Mouse (Mus musculus): ENCODE results near the gene Chrdl2. TPM values are rescaled to one million over a fixed set of nuclear protein-coding genes. Genes with fewer than 3 reads are reported as not detected.
A peak's percentile ranks its signal among the peaks of the same experiment; 100 is the strongest.

Chrdl2 gene
- polyA plus RNA-seq, 1 experiment: 0.61 TPM

GRCm38 (mm10) chr7:100003781-100004180 lies 2.2 kb upstream of the Chrdl2 start:
- TF ChIP-seq POLR2A (IDR thresholded peaks at IDR 0.05; ENCODE audit: extremely low read depth, insufficient read depth, low read length) (no peak), CTCF (IDR thresholded peaks at IDR 0.05; ENCODE audit: extremely low read depth, insufficient read depth, low read length) (peak; percentile 60)
- Histone ChIP-seq H3K4me3 (ENCODE audit: insufficient read depth, low read length) (no peak overlapping the region), H3K4me1 (ENCODE audit: control insufficient read depth, insufficient read depth, low read length) (no peaks in the 10 kb centered on the region), H3K27ac (ENCODE audit: insufficient read depth, low read length) (no peak overlapping the region)

DNA sequence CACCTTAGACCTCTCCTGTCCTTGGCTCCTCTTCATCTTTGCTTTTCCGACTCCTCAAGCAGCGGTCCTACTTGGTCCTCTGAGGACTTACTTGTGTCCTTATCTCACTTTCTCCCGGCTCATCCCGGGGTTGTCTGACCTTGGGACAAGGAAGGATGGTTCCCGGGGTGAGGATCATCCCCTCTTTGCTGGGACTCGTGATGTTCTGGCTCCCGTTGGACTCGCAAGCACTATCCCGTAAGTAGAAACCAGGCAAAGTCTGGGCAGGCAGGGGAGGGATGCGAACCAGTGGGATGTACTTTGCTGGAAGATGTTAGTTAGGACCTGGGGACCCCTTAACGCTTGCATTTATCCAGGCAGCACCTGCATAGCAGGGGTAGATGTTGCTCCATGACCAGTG lies 439 bp downstream of the Chrdl2 start:
- no peak overlapping the region for H3K27ac ChIP-seq (ENCODE audit: insufficient read depth, low read length)
- no peak overlapping the region for H3K4me3 ChIP-seq (ENCODE audit: insufficient read depth, low read length)
- no peaks in the 10 kb centered on the region for H3K4me1 ChIP-seq (ENCODE audit: control insufficient read depth, insufficient read depth, low read length)
- TF ChIP-seq POLR2A (IDR thresholded peaks at IDR 0.05; ENCODE audit: extremely low read depth, insufficient read depth, low read length) (no peak), CTCF (IDR thresholded peaks at IDR 0.05; ENCODE audit: extremely low read depth, insufficient read depth, low read length) (no peak)

- Histone ChIP-seq H3K27ac (ENCODE audit: insufficient read depth, low read length) (no peak overlapping the region), H3K4me3 (ENCODE audit: insufficient read depth, low read length) (no peak overlapping the region), H3K4me1 (ENCODE audit: control insufficient read depth, insufficient read depth, low read length) (no peaks in the 10 kb centered on the region)
- TF ChIP-seq CTCF (IDR thresholded peaks at IDR 0.05; ENCODE audit: extremely low read depth, insufficient read depth, low read length) (no peak), POLR2A (IDR thresholded peaks at IDR 0.05; ENCODE audit: extremely low read depth, insufficient read depth, low read length) (no peak)
These were observed 2.8 kb downstream of the Chrdl2 start for GRCm38 (mm10) chr7:100008765-100009164.

GRCm38 (mm10) chr7:100009640-100010039 lies 3.7 kb downstream of the Chrdl2 start:
- Histone ChIP-seq H3K27ac (ENCODE audit: insufficient read depth, low read length) (no peak overlapping the region), H3K4me3 (ENCODE audit: insufficient read depth, low read length) (no peak overlapping the region)
- TF ChIP-seq CTCF (IDR thresholded peaks at IDR 0.05; ENCODE audit: extremely low read depth, insufficient read depth, low read length) (peak; percentile 79), POLR2A (IDR thresholded peaks at IDR 0.05; ENCODE audit: extremely low read depth, insufficient read depth, low read length) (no peak)

GRCm38 (mm10) chr7:100010711-100011110 lies 4.7 kb downstream of the Chrdl2 start:
- Histone ChIP-seq H3K27ac (ENCODE audit: insufficient read depth, low read length) (no peak overlapping the region), H3K4me3 (ENCODE audit: insufficient read depth, low read length) (no peak overlapping the region), H3K4me1 (ENCODE audit: control insufficient read depth, insufficient read depth, low read length) (no peaks in the 10 kb centered on the region)
- TF ChIP-seq POLR2A (IDR thresholded peaks at IDR 0.05; ENCODE audit: extremely low read depth, insufficient read depth, low read length) (no peak), CTCF (IDR thresholded peaks at IDR 0.05; ENCODE audit: extremely low read depth, insufficient read depth, low read length) (no peak)

More at GRCm38 (mm10) chr7:100009640-100010039, 3.7 kb downstream of the Chrdl2 start:
- H3K4me1 ChIP-seq (ENCODE audit: control insufficient read depth, insufficient read depth, low read length): no peaks in the 10 kb centered on the region

DNA sequence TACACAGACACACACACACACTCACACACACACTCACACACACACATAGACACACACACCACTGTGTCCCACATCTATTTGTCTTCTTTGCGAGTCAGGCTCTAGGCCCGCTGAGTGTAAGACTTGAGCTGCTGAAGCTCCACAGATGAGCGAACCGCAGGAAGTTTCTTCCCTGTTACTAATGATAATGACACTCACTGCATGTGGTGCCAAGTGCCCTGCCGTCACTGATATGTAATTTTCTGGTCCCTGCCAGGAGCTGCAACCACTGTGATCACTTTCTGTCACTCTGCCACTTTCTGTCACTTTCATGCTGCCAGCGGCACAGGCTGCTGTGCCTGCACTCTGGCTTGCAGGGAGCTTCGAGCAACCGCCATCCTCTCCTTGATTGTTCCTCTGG lies 6.1 kb downstream of the Chrdl2 start:
- no peak overlapping the region for H3K4me3 ChIP-seq (ENCODE audit: insufficient read depth, low read length)
- no peaks in the 10 kb centered on the region for H3K4me1 ChIP-seq (ENCODE audit: control insufficient read depth, insufficient read depth, low read length)
- H3K27ac ChIP-seq (ENCODE audit: insufficient read depth, low read length): no peak overlapping the region
- no peak for TF ChIP-seq CTCF (IDR thresholded peaks at IDR 0.05; ENCODE audit: extremely low read depth, insufficient read depth, low read length)
- TF ChIP-seq POLR2A (IDR thresholded peaks at IDR 0.05; ENCODE audit: extremely low read depth, insufficient read depth, low read length): no peak

DNA sequence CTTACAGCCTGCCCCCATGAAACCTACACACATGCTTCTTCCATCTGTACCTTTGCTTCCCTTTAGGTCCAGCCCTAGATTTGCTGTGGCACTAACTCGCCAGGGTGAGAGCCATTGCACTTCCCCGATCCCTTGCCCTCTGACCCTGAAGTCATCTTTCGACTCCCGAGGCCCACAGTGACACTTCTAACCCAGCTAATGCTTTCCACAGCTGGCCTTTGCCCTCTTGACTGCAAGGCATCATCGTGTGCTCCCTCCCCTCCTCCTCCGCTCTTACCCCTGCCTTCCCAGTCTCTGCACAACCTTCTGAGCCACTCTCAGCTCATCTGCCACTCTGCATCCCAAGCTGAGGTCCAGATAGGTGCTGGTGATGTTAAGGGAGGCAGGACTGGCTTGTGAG lies 6.5 kb downstream of the Chrdl2 start:
- Histone ChIP-seq H3K4me3 (ENCODE audit: insufficient read depth, low read length) (no peak overlapping the region), H3K27ac (ENCODE audit: insufficient read depth, low read length) (no peak overlapping the region), H3K4me1 (ENCODE audit: control insufficient read depth, insufficient read depth, low read length) (no peaks in the 10 kb centered on the region)
- TF ChIP-seq POLR2A (IDR thresholded peaks at IDR 0.05; ENCODE audit: extremely low read depth, insufficient read depth, low read length) (no peak), CTCF (IDR thresholded peaks at IDR 0.05; ENCODE audit: extremely low read depth, insufficient read depth, low read length) (no peak)

GRCm38 (mm10) chr7:100014123-100014600 lies 8.2 kb downstream of the Chrdl2 start:
- TF ChIP-seq POLR2A (IDR thresholded peaks at IDR 0.05; ENCODE audit: extremely low read depth, insufficient read depth, low read length) (no peak), CTCF (IDR thresholded peaks at IDR 0.05; ENCODE audit: extremely low read depth, insufficient read depth, low read length) (no peak)
- H3K4me3 ChIP-seq (ENCODE audit: insufficient read depth, low read length): no peak overlapping the region
- no peak overlapping the region for H3K27ac ChIP-seq (ENCODE audit: insufficient read depth, low read length)
- H3K4me1 ChIP-seq (ENCODE audit: control insufficient read depth, insufficient read depth, low read length): no peaks in the 10 kb centered on the region

DNA sequence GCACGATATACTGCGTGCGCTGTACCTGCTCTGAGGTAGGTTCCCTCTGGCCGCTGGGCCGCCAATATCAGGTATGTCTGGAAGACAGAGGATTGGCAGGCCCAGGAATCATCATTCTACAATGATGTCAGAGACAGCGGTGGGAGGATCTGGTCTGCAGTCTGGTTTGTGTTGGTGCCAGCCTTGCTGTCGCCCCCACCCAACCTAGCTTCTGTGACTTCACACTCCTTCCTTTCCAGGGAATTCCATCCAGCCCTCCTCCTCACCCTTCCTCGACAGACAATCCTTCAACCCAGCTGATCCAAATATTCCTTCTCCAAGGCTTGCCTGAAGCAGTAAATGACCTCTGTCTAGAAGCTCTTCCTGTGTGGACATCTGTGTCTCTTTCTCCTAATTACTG lies 11.1 kb downstream of the Chrdl2 start:
- TF ChIP-seq POLR2A (IDR thresholded peaks at IDR 0.05; ENCODE audit: extremely low read depth, insufficient read depth, low read length) (no peak), CTCF (IDR thresholded peaks at IDR 0.05; ENCODE audit: extremely low read depth, insufficient read depth, low read length) (no peak)
- Histone ChIP-seq H3K4me1 (ENCODE audit: control insufficient read depth, insufficient read depth, low read length) (no peaks in the 10 kb centered on the region), H3K27ac (ENCODE audit: insufficient read depth, low read length) (no peak overlapping the region), H3K4me3 (ENCODE audit: insufficient read depth, low read length) (no peak overlapping the region)

DNA sequence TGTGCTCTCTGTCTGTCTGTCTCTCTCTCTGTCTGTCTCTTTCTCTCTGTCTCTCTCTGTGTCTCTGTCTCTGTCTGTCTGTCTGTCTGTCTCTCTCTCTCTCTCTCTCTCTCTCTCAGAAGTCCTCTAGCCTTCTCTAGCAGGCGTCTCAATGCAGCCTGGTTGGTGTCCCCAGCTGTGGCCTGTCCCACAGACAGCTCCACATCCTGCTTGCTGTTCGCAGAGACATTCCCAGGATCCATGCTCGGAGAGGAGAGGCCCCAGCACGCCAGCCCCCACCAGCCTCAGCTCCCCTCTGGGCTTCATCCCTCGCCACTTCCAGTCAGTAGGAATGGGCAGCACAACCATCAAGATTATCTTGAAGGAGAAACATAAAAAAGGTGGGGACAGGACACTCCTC lies 21.4 kb downstream of the Chrdl2 start:
- Histone ChIP-seq H3K4me1 (ENCODE audit: control insufficient read depth, insufficient read depth, low read length) (no peaks in the 10 kb centered on the region), H3K4me3 (ENCODE audit: insufficient read depth, low read length) (no peak overlapping the region), H3K27ac (ENCODE audit: insufficient read depth, low read length) (no peak overlapping the region)
- TF ChIP-seq POLR2A (IDR thresholded peaks at IDR 0.05; ENCODE audit: extremely low read depth, insufficient read depth, low read length): no peak

Measured in cortical plate, adult 2 months (tissue).